Mouse (Mus musculus) cerebellum, adult 11-12 months (tissue): ENCODE results near the gene Gm10300.

Experiments
- DNase-seq: peaks from one replicate; pipeline ENCODE4 v3.0.0; 2022

The Gm10300 gene

DNA sequence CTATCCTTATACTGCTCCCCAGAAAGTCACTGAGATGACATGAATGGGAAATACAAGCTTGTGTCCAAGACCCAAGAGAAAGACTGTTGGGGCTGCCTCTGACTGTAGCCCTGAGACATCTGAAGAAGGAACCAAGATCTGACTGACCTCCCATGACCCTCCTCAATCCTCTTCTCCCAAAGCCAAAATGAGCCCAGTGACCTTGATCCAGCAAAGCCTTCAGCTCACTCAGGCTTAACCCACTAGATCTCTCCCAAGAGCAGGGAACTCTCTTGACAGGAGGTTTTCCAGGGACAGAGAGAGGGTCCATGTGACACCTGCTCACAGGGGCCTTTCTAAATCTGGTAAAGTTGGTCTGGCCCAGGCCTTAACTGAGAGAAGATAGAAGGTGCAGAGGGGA is 17.2 kb upstream of the Gm10300 start:
- DNase-seq: no peak

DNA sequence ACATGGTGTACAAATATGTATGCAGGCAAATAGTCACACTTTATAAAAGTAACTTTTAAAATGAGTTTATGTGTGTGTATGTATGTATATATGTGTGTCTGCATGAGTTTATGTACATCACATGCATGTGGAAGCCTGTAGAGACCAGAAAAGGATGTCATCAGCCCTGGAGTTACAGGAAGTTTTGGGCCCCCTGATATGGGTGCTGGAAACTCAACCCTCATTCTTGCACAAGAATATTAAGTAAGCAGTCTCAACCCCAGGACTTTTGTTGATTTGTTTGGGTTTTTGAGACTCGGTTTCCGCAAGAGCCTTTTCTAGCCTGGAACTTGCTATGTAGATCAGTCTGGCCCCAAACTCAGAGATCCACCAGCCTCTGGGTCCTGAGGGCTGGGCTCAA is 15.0 kb upstream of the Gm10300 start:
- DNase-seq: no peak

DNA sequence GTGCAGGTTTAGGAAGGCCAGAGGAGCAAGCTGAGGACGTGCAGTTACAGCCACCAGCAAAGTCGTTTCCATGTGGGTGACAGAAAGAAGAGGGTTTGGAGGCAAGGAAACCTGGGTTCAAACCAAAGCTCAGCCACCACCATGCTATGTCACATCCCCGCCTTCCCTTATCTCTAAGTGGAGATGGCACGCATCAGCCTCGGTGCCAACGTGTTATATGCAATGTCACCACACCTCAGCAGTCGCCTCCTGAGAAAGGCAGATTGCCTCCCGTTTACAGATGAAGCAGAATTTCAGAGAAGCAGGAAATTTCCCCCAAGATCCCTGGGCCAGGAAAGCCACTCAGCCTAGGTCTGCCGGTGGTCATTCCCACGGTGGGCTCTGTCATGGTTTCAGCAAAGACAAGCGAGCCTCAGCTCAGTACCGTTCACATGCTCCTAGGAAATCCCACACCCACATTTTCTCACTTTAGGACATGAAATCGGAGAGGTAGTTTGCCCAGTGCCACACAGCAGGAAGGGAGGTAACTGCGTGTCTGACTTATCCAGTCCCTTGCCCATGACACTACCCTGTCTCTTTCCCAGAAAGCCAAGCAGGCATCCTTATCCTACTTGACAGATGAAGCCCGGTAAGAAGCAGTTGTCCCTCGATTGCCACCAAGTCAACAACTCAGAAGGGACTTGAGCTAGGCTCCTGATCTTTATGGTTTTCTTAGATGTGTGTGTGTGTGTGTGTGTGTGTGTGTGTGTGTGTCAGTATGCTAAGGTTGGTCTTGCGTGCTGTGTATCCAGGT is 14.3 kb upstream of the Gm10300 start:
- DNase-seq: no peak

DNA sequence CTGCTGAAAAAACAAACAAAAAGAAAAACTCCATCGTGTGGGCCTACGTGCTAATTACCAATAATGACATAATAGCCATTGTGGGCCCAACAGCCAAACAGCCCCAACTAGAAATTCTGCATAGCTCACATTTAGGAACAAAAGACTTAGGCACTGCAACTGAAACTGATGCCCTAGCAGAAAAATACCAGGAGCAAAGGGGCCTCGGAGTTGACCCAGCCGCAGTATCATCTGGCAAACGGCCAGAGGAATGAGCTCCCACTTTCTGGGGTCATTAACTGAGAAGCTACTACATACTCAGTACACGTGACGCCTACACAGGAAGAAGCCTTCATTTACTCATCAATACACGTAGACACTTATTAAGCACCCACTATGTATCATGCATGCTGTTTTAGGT is 12.2 kb upstream of the Gm10300 start:
- DNase-seq: no peak

DNA sequence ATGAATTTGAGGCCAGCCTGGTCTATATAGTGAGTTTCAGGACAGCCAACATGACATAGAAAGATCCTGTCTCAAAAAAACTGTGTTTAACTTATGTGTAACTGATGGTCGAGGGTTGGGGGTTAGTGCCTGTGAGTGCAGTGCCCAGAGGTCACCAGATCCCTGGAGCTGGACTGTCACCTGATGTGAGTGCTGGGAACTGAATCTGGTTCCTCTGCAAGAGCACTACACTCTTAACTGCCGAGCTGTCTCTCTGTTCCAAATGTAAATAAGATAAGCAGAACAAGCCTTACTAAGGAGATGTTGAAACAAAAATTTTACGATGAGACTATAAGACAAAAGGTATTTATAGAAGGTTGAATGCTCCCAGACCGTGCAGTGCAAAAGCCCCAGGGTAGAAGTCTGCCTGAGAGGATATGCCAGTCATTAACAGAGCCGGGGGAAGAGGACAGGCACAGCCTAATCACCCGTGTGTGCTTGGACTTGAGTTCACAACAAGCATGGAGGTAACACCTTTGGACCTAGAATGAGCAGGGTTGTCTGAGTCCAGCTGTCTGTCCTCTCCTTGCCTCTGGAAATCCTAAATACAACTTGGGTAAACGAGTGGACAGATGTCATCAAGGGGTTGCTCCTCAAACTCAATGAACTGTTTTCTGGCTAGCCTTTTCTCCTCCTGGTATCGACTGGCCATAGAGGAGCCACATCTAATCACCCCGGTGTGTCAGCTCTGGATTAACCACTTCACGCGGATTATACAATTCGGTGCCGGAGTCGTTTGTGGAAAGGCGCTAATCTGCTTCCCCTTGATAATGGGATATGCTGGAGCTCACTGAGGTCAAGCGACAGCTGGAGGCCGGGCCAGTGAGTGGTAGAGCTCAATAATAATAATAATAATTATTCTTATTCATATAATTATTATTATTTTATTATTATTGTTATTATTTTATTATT is 11.3 kb upstream of the Gm10300 start:
- DNase-seq: no peak

DNA sequence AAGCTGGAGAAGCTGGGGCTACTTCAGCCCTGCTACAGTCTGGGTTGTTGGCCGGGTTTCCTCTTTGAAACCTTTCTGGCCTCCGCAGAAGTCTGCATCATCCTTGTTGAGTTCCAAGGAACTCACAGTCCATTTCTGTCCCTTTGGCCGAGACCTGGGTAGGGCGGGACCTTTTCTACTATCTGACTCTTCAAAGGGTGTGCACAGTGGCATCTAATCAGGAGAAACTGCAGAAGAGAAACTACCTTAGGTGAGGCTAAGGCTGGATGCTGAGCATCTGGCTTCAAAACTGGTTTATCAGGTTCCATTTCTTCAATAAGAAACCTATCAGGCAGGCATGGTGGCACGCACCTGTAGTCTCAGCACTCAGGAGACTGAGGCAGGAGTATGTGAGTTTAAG is 9.9 kb upstream of the Gm10300 start:
- no peak for DNase-seq

DNA sequence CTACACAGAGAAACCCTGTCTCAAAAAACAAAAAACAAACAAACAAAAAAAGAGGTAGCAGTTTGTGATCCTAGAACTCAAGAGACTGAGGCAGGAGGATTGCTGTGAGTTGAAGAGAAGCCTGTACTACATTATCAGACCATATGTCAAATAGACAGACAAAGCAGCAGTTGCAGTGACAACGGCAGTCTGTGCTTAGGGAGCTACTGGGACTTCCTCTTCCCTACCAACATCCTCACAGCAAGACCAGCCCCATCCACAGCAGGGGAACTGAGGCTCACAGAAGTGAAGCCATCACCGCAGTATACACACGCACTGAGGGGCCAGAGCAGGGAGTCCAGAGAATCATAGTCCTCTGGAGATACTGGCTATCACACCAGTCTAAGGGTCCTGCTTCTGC is 8.9 kb upstream of the Gm10300 start:
- DNase-seq: no peak

DNA sequence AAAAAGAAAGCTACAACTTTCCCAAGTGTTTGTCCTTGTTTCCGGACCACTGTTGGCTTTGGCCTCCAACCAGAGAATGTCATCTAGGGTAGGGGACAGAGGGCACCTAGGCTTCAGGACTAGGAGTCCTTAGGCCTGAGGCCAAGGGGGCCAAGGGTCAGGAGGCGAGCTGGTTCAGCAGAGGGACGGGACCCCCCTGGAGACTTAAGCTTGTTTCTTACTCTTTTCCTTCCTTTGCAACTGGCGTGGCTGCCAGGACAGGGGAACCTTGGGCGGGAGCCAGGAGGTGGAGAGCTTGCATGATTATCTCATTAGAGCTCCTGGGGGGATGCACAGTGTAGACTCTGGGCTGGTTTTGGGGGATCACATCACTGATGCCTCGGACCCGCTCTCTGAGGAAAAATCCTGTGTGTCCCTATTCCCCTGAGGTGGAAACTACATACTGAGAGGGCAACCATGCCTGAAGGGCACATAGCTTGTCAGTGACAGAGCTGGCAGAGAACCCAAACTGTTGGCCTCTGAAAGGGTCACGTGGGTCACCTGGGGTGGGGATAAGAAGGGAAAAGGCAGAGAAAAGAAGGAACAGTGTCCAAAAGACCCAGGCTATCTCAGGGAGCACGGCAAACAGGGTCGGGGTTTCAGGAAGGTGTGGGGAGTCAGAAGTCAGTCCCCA is 8.3 kb upstream of the Gm10300 start:
- DNase-seq: peak; percentile 80

DNA sequence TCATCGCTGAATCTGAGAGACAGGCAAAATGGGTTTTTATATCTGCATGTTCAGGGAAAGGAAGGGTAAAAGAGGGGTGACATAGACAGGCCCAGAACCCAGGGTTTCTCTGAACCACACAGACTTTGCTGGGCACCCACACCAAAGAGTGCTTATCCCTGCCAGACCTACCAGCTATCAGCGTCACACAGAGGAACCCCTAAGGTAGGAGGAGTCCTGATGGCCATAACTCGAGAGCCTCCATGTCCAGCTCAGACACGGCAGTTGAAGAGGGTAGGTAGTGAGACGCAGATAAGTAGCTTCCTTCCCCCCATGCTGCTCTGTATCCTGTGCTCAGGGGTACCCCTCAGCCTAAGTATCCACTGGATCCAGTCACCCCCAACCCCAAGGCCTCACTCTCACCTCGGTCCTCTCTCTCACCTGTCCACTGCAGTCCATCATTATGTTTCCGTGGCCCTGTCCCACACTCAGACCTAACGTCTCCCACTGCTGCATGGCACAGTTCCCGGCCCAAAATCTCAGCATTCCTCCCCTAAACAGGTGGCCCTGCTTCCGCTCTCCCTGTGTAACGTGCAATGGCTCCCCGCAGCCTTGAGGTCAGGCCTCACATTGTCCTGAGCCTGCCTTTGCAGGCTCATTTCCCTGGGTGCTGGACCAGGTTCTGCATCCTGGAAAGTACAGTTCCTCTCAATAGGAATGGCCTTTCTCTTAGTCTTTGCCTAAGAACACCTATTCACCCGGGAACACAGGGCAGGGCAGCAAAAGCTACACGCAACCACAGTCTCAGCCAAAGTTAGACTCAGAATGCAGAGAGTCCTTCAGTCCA is 7.2 kb upstream of the Gm10300 start:
- peak; percentile 73 for DNase-seq

DNA sequence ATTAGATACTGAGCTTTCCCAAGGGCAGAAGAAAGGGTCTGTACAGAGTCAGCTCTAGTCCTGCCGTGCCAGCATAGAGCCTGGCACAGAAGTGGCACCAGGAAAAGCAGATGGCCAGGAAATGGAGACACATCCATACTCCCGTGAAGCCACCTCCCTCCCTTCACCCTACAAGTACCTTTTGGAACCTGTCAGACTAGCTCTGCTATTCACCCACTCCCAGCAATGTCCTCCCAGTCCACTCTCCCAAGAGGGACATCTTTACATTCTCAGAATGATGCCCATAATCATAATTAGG is 6.6 kb upstream of the Gm10300 start:
- DNase-seq: peak; percentile 84

DNA sequence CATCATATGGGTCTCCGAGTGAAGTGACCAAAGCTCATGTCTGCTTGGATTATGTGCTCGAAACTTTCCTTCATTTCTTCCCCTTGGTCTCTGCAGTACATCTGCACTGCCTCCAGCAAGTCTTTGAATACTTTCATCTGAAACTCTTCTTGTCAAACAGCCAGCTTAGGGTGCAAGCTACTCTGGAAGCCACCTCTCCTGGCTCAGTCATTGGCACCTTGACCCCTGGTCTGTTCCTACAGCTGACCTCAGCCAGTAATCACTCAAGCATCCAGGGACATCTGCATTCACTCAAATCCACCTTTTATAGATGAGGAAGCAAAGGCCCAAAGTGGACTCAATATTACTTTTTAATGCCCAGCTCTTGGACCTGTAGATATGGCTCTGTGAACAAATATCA is 2.8 kb upstream of the Gm10300 start:
- peak; percentile 21 for DNase-seq

DNA sequence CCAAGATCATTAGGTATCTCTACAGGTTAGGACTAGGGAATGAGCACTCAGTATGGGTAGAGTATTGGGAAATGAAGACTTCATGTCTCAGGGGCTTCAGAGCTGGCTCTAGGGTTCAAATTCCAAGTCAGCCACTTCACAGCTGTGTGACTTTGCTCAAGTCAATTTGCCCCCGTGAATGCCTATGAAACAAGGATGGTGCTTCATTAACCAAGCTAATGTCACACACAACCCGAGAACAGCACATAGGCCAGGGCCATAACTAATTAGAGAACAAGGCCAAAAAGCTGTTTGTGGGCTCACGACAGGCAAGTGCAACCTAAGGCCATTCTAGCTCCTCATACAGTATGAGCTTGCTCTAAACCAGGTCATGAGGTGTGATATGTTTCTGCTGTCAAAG is 2.3 kb upstream of the Gm10300 start:
- DNase-seq: peak; percentile 12

DNA sequence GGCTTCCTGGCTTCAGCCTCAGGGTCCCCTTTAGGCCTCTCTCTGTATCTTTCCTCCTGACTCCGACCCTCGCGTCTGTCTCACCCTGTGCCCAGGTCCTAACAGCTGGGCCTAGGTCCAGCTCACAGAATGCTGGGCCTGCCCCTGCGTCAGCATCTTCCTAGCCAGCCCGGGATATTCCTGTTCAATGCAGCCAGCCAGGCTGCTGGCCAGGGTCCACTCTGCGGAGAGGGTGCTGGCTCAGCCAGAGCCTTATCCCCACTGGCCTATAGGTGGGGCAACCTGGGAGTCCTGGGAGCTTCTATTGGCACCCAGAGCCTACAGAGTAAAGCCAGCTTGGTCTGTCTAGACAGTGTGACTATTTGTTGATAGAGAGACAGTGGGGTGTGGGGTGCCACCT is 1.6 kb upstream of the Gm10300 start:
- peak; percentile 68 for DNase-seq

DNA sequence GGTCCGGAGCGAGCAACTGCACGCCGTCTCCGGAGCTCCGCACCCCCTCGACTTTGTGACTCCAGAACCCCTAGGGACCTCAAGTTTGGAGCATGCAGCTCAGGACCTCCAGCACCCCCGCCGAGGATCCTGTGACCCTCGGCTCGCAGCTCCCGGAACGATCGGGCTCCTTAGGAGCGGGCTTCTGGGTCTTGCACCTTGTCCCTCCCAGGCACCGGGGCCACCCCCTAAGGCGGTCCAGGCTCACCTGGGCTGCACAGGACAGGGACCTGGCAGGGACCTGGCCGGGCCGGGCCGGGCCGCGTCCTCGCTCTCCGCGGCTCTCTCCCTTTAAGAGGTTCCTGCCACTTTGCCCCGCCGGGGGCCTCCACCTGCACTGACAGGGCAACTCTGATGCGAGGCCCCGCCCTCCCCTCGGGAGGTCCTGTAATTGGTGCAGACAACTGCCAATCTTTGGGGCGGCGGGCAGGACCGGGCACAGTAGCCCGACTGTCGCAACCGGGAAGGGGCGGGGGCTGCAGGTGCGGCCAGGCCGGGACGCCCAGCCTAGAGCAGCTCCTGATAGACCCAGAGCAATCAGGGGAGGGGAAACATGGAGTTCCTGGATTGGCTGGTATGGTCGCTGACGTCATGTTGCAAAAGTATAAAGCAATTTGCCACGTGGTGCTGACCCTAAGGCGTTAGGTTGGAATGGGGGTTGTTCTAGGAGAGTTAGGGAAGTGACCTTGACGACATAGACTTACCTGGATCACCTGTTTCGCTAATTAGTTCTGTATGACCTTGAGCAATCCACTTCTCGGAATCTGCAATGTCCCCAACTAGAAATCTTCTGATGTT is 654 bp downstream of the Gm10300 start, which contains the start of gene Epb41:
TSS of gene Epb41 (minus strand) at position 389 of the 837 bp plus-strand sequence.
- DNase-seq: peak; percentile 99

DNA sequence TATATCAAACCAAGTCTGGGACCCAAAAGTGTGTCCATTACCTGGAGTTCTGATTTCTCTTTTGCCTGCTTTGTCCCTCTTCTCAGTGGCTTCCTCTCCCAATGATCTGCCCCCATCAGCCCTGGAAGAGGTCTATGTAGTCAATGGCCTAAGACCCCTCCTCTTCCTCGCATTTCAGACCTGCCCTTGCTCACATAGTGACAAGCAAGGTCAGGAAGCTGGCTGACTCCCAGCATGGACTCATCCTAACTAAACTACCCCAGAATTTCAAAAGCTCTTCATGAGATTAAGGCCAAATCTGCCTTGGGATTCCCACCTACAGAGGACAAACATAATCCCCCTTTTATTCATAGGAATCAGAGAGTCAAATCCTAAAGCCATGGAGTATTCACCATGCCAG is 1.3 kb downstream of the Gm10300 start:
- peak; percentile 51 for DNase-seq

DNA sequence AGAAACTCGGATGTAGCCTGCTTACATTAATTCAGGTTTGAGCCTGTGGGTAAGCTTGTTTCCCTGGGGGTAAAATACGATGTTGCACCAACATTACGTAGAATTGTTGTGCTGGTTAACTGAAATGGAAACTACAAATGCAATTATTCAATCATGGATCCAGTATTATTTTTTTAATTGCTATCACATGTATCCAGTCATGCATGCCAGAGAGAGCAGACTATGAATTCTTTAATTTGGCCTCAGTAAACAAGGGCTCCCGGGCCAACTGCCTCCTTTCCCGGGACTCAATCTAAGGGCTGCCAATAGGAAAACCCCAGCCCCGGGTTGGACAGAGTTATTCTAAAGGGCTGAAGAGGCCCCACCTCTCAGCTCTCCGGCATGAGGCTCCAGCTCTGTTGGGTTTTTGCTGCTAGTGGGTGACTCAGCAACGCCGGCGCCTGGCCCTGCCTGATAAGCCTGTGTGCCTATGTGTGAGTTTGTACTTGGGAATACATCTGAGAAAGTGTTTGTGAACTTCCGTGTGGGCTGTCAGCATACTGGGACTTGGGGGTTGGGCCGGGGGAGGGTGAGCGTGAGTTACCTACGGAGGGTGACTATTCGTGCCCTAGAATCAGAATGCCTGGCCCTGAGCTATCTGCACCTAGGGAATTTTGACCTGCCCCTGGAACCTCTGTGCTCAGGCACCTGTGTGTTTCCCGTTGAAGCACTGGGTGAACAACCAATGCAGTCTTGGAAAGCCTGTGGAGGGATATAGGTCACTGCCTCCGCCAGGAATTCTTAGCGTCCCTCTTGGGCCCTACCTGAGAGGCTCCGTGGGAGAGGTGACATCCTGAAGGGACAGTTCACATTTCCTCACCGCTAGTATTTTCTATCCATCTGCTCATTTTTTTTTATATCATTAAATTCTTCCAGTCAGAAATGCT is 2.2 kb downstream of the Gm10300 start:
- DNase-seq: peak; percentile 34

DNA sequence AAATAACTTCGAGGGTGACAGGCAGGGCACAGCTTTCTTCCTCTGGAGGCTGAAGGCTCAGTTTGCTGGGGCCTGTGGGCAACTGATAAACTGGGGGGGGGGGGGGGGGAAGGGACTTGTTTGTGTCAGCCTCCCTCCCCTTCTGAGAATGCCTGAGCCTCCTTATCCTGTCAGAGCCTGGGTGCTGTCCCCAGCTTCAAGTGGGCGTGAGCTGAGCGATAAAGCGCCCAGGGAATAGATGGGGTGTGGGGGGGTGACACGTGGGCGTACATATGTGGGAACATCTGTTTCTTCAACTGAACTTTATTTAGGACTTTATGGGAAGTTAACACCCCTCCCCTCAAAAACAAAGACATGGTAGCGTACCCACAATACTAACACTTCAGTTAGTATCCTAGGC is 2.9 kb downstream of the Gm10300 start:
- peak; percentile 19 for DNase-seq

DNA sequence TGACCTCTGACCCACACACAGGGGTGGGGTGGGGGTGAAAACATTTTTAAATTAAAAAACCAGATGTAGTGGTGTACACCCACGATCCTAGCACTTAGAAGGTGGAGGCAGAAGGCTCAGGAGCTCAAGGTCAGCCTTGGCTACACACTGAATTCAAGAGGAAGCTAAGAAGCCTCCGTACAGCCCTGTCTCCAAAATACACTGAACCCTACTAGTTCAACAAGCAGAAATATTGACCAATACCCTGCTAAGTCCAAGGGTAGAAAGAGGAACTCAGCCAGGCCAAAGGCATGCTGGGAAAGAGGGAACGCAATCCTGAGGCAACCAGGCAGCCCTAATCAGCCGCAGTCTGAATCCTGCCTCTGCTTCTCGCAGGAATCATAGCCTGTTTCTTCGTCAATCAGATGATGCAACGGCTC is 3.8 kb downstream of the Gm10300 start:
- peak; percentile 27 for DNase-seq

DNA sequence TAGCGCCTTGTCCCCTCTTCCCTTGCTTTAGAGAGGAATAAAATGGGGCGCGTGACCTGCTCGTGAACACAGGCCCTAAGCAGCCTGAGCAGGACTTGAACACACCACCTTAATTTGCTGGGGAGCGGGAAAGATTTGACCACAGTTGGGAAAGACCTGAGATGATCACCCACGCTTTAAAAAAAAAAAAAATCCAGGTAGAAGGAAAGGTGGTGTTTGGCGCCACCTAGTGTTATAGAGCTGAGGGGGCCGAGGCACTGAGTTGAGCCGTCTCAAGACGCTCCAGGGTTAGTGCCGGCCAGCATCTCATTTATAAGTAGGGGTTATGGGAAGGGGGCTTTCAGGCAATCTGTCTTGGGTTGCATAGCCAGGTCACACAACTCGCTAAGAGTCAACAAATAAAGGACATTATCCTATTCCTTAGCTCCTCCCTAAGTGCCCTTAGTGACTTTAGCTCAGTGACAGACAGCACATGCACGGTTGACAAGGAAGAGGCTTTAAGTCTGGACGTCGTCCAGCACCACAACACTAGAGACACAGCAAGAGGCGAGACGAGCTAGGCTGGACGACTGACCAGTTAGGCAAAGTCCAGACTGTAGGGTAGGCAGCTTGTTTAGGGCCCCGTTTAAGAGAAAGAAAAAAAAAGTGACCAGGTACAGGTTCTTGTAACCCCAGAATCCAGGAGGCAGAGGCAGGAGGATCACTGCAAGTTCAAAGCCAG is 5.2 kb downstream of the Gm10300 start:
- DNase-seq: peak; percentile 62

DNA sequence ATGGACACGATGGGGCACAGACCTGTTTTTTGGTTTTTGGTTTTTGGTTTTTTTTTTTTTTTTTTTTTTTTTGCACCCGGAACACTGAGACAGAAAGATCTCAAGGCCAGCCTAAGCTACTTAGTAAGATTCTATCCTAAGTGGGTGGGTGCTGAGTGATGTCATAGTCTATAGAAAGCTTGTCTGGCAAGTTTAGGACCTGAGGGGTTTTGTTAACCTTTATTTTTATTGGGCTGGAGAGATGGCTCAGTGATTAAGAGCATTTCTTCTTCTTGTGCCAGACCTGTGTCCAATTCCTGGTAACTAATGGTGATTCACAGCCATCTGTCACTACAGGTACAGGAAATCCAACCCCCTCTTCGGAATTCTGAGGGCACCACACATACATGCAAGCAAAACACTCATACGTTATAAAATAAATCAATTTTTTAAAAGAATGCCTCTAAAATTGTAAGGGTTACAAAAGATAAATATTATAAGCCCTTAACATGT is 6.0 kb downstream of the Gm10300 start:
- DNase-seq: no peak
